Mouse (Mus musculus): ENCODE measurements around the gene Fam234b. TPM values are rescaled to one million over a fixed set of nuclear protein-coding genes. Genes with fewer than 3 reads are reported as not detected.

Fam234b gene
- polyA plus RNA-seq, 1 experiment from 2014 or later, result 29.3 TPM

DNA sequence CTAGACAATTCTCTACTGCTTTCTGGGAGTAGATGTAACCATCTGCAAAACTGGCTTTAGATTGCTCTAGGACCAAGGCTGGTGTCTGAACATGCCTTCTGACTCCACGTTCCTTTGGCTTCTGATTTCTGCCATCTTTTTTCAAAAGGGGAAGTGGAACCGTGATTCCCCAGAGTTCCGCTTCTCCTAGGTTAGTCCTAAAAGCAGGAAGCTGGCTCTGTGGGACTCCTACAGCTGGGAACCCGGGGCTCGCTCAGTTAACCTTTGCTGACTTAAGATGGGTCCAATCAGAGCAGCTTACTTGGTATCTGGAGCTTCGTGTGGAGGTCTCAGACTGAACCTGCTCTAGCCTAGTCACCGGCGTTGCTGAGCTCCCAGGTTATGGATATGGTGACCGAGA lies 63.3 kb downstream of the Fam234b start:
- WGBS, result 95% methylated on average over 9 of the region's 9 CpGs
- ATAC-seq (ENCODE audit: low FRiP score), result no peak
- no peak overlapping the region for H3K4me2 ChIP-seq
- no peak overlapping the region for H3K9ac ChIP-seq (ENCODE audit: low read length)
- no peaks in the 10 kb centered on the region; the same call in 1 of the 2 replicates for H3K9me3 ChIP-seq (ENCODE audit: control insufficient read depth, low read length)
- H3K4me3 ChIP-seq (ENCODE audit: low read depth, low read length), result no peak overlapping the region
- DNase-seq (ENCODE audit: low spot score, missing footprints), result no peak
- H3K27ac ChIP-seq (ENCODE audit: low read depth, low read length), result no peak overlapping the region
- H3K27me3 ChIP-seq (ENCODE audit: control insufficient read depth, insufficient read depth, low read length), result no peaks in the 10 kb centered on the region
- H3K36me3 ChIP-seq (ENCODE audit: control insufficient read depth, insufficient read depth, low read length), result no peaks in the 10 kb centered on the region
- no peaks in the 10 kb centered on the region for H3K4me1 ChIP-seq (ENCODE audit: control insufficient read depth, insufficient read depth, low read length)

DNA sequence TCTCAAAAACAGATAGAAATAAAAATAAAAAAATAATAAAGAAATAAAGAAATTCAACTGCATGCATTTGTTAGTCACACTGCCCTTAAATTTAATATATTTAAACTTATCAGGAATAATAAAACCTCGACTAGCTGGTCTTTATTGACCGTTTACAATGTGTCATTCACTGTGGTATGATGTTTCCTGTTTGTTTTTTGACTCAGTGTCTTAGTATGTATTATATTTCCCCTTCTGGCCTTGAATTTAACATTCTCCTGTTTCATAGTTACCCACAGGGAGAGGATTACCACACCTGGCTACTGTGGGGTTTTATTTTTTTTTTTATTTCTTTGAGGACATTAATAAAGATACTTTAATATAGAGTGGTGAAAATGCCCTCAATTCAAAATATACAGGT lies 64.8 kb downstream of the Fam234b start:
- Histone ChIP-seq H3K27me3 (ENCODE audit: control insufficient read depth, insufficient read depth, low read length) (no peaks in the 10 kb centered on the region), H3K4me2 (no peak overlapping the region), H3K36me3 (ENCODE audit: control insufficient read depth, insufficient read depth, low read length) (no peaks in the 10 kb centered on the region), H3K4me3 (ENCODE audit: low read depth, low read length) (no peak overlapping the region), H3K27ac (ENCODE audit: low read depth, low read length) (no peak overlapping the region), H3K4me1 (ENCODE audit: control insufficient read depth, insufficient read depth, low read length) (no peaks in the 10 kb centered on the region), H3K9ac (ENCODE audit: low read length) (no peak overlapping the region), H3K9me3 (ENCODE audit: control insufficient read depth, low read length) (no peaks in the 10 kb centered on the region; the same call in 1 of the 2 replicates)
- WGBS, result 79% methylated on average over 2 of the region's 2 CpGs
- DNase-seq (ENCODE audit: low spot score, missing footprints) (no peak), ATAC-seq (ENCODE audit: low FRiP score) (no peak)

- Histone ChIP-seq H3K4me3 (ENCODE audit: low read depth, low read length) (no peak overlapping the region), H3K36me3 (ENCODE audit: control insufficient read depth, insufficient read depth, low read length) (no peaks in the 10 kb centered on the region), H3K4me1 (ENCODE audit: control insufficient read depth, insufficient read depth, low read length) (no peaks in the 10 kb centered on the region), H3K4me2 (no peak overlapping the region), H3K9ac (ENCODE audit: low read length) (no peak overlapping the region), H3K9me3 (ENCODE audit: control insufficient read depth, low read length) (no peaks in the 10 kb centered on the region; the same call in 1 of the 2 replicates), H3K27ac (ENCODE audit: low read depth, low read length) (no peak overlapping the region), H3K27me3 (ENCODE audit: control insufficient read depth, insufficient read depth, low read length) (no peaks in the 10 kb centered on the region)
- 94% methylated on average over 6 of the region's 6 CpGs for WGBS
- DNase-seq (ENCODE audit: low spot score, missing footprints) (no peak), ATAC-seq (ENCODE audit: low FRiP score) (no peak)
Measured at GRCm38 (mm10) chr6:135264136-135264535, 66.4 kb downstream of the Fam234b start.

DNA sequence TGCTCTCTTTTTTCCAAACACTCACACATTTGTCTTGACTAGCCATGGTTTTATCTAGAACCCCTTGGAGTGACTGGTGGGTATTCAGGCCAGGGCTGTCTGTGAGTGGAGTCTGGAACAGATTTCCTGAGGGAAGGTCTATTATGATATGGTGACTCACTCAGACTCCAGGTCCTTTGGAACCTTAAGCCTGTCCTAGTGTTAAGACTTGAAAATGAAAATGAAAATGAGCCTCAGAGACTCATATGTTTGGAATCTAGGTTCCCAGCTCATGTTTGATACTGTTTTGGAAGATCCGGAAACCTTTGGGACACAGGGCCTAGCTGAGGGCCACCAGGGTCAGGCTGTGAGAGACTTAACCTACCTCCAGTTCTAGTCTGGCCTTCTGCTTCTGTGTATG lies 68.3 kb downstream of the Fam234b start:
- DNase-seq (ENCODE audit: low spot score, missing footprints) (no peak), ATAC-seq (ENCODE audit: low FRiP score) (no peak)
- Histone ChIP-seq H3K4me2 (no peak overlapping the region), H3K9ac (ENCODE audit: low read length) (no peak overlapping the region), H3K36me3 (ENCODE audit: control insufficient read depth, insufficient read depth, low read length) (no peaks in the 10 kb centered on the region), H3K4me3 (ENCODE audit: low read depth, low read length) (no peak overlapping the region), H3K4me1 (ENCODE audit: control insufficient read depth, insufficient read depth, low read length) (0 out of 2 replicates have a peak, but pooled peaks cover 2% of the 10 kb centered on the region), H3K27me3 (ENCODE audit: control insufficient read depth, insufficient read depth, low read length) (no peaks in the 10 kb centered on the region), H3K9me3 (ENCODE audit: control insufficient read depth, low read length) (no peaks in the 10 kb centered on the region; the same call in 1 of the 2 replicates), H3K27ac (ENCODE audit: low read depth, low read length) (no peak overlapping the region)
- 93% methylated on average over 1 of the region's 1 CpGs for WGBS

GRCm38 (mm10) chr6:135267221-135267620 lies 69.4 kb downstream of the Fam234b start:
- H3K27ac ChIP-seq (ENCODE audit: low read depth, low read length), result no peak overlapping the region
- H3K4me3 ChIP-seq (ENCODE audit: low read depth, low read length), result no peak overlapping the region
- WGBS, result 91% methylated on average over 3 of the region's 3 CpGs
- ATAC-seq (ENCODE audit: low FRiP score) (no peak), DNase-seq (ENCODE audit: low spot score, missing footprints) (no peak)
- no peaks in the 10 kb centered on the region for H3K36me3 ChIP-seq (ENCODE audit: control insufficient read depth, insufficient read depth, low read length)
- no peak overlapping the region for H3K9ac ChIP-seq (ENCODE audit: low read length)
- no peak overlapping the region for H3K4me2 ChIP-seq
- no peaks in the 10 kb centered on the region for H3K27me3 ChIP-seq (ENCODE audit: control insufficient read depth, insufficient read depth, low read length)
- H3K4me1 ChIP-seq (ENCODE audit: control insufficient read depth, insufficient read depth, low read length), result 0 out of 2 replicates have a peak, but pooled peaks cover 2% of the 10 kb centered on the region
- H3K9me3 ChIP-seq (ENCODE audit: control insufficient read depth, low read length), result no peaks in the 10 kb centered on the region; the same call in 1 of the 2 replicates

DNA sequence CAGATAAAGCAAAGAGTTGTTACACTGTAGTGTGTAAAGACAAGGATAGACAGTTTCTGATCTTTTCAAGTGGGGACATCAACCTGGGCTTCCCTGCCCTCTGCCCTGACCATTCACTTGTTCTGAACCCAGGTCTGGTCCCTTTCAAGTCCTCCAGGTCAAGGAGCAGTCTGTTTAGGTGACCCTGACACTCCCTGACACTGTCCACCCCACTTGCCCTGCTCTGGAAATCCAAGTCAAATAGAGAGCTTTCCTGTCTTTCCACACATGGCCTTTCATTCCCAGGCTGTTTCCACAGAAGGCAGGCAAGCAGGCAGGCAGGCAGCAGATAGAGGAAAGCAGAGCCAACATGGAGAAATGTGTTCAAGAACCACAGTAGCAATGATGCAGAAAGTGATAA lies 70.6 kb downstream of the Fam234b start:
- H3K36me3 ChIP-seq (ENCODE audit: control insufficient read depth, insufficient read depth, low read length), result no peaks in the 10 kb centered on the region
- H3K4me2 ChIP-seq, result no peak overlapping the region
- ATAC-seq (ENCODE audit: low FRiP score) (no peak), DNase-seq (ENCODE audit: low spot score, missing footprints) (no peak)
- no peaks in the 10 kb centered on the region for H3K27me3 ChIP-seq (ENCODE audit: control insufficient read depth, insufficient read depth, low read length)
- H3K4me1 ChIP-seq (ENCODE audit: control insufficient read depth, insufficient read depth, low read length), result 0 out of 2 replicates have a peak, but pooled peaks cover 2% of the 10 kb centered on the region
- H3K9ac ChIP-seq (ENCODE audit: low read length), result no peak overlapping the region
- no peaks in the 10 kb centered on the region; the same call in 1 of the 2 replicates for H3K9me3 ChIP-seq (ENCODE audit: control insufficient read depth, low read length)
- H3K27ac ChIP-seq (ENCODE audit: low read depth, low read length), result no peak overlapping the region
- H3K4me3 ChIP-seq (ENCODE audit: low read depth, low read length), result no peak overlapping the region

DNA sequence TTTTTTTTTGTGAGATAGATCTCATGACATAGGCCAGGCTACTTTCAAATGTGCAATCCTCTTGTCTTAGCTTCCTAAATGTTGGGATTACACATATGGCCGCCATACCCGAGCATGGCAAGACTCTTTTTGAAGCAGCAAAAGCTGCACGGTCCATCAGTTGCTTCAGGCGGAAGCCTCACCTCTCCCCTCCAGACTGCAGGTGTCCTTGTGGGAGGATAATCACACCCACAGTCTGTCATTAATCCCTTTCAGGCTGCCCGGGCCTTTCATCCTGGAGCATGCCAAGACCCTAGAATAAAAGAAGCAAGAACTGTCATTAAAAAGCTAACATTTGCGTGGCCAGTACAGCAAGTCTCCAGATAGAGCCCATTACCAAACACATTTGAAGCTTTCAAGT lies 71.8 kb downstream of the Fam234b start:
- Histone ChIP-seq H3K9me3 (ENCODE audit: control insufficient read depth, low read length) (no peaks in the 10 kb centered on the region), H3K4me1 (ENCODE audit: control insufficient read depth, insufficient read depth, low read length) (0 out of 2 replicates have a peak, but pooled peaks cover 2% of the 10 kb centered on the region), H3K36me3 (ENCODE audit: control insufficient read depth, insufficient read depth, low read length) (no peaks in the 10 kb centered on the region), H3K4me2 (no peak overlapping the region), H3K27ac (ENCODE audit: low read depth, low read length) (no peak overlapping the region), H3K27me3 (ENCODE audit: control insufficient read depth, insufficient read depth, low read length) (no peaks in the 10 kb centered on the region), H3K4me3 (ENCODE audit: low read depth, low read length) (no peak overlapping the region), H3K9ac (ENCODE audit: low read length) (no peak overlapping the region)
- DNase-seq (ENCODE audit: low spot score, missing footprints), result no peak
- 23% methylated on average over 6 of the region's 6 CpGs for WGBS
- no peak for ATAC-seq (ENCODE audit: low FRiP score)

DNA sequence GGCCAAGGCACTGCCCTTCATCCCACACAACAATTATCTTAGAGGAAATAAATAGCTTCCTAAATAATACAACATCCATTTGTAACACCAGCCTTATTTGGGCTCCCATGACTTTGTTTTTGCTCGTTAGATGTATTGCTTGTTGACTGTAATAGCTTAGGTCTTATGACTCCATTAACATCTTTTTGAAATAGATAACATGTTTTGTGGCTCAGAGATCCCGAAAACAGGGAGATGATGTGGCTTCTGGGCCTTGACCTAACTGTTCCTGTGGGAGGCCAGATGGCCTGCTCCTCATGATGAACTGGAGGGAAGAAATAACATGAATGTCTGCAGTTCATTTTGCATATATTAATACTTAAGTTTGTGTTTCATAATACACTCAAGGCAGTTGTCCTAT lies 74.0 kb downstream of the Fam234b start:
- no peaks in the 10 kb centered on the region for H3K27me3 ChIP-seq (ENCODE audit: control insufficient read depth, insufficient read depth, low read length)
- DNase-seq (ENCODE audit: low spot score, missing footprints), result no peak
- no peak overlapping the region for H3K27ac ChIP-seq (ENCODE audit: low read depth, low read length)
- 0 out of 2 replicates have a peak, but pooled peaks cover 2% of the 10 kb centered on the region for H3K4me1 ChIP-seq (ENCODE audit: control insufficient read depth, insufficient read depth, low read length)
- H3K9ac ChIP-seq (ENCODE audit: low read length), result no peak overlapping the region
- no peaks in the 10 kb centered on the region for H3K36me3 ChIP-seq (ENCODE audit: control insufficient read depth, insufficient read depth, low read length)
- H3K9me3 ChIP-seq (ENCODE audit: control insufficient read depth, low read length), result no peaks in the 10 kb centered on the region
- WGBS, result 79% methylated on average over 2 of the region's 2 CpGs
- H3K4me2 ChIP-seq, result no peak overlapping the region
- no peak overlapping the region for H3K4me3 ChIP-seq (ENCODE audit: low read depth, low read length)
- ATAC-seq (ENCODE audit: low FRiP score), result no peak

- Histone ChIP-seq H3K4me3 (ENCODE audit: low read depth, low read length) (no peak overlapping the region), H3K9ac (ENCODE audit: low read length) (no peak overlapping the region), H3K4me1 (ENCODE audit: control insufficient read depth, insufficient read depth, low read length) (0 out of 2 replicates have a peak, but pooled peaks cover 2% of the 10 kb centered on the region), H3K4me2 (no peak overlapping the region), H3K27me3 (ENCODE audit: control insufficient read depth, insufficient read depth, low read length) (no peaks in the 10 kb centered on the region), H3K27ac (ENCODE audit: low read depth, low read length) (no peak overlapping the region), H3K36me3 (ENCODE audit: control insufficient read depth, insufficient read depth, low read length) (no peaks in the 10 kb centered on the region), H3K9me3 (ENCODE audit: control insufficient read depth, low read length) (no peaks in the 10 kb centered on the region)
- no peak for ATAC-seq (ENCODE audit: low FRiP score)
- WGBS, result 97% methylated on average over 6 of the region's 6 CpGs
- no peak for DNase-seq (ENCODE audit: low spot score, missing footprints)
Measured at GRCm38 (mm10) chr6:135273066-135273465, 75.3 kb downstream of the Fam234b start.

Data from midbrain, embryonic 11.5 days (tissue).